12 mouse cellular contexts compared by ENCODE assay signal in the genomic region with DNA sequence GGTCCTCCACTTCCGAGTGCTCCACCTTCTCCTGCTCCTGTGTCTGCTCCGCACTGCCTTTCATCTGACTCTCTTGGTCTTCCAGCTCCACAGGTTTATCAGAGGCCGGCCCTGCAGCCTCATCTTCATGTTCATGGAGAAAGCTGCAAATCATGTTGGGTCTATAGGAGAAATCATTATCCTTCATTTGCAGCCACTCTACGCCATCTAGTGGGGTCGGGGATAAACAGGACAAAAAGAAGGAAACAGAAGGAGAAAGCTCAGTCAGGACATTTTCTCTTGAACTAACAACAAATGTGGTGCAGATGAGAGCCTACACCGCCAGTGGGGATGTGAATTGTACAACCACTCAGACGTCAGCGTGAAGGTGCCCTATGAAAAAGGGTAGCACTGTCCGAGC. TPM values are rescaled to one million over a fixed set of nuclear protein-coding genes. Genes with fewer than 3 reads are reported as not detected.
DNase-seq lines count a peak whose midpoint lies in the region; ATAC-seq and TF ChIP-seq lines count a peak whose summit lies in the region.
"Had no signal": no experiment of that assay in that cellular context is flagged by ENCODE, and none has a peak within 500 bp of the region (broad histone marks: within the 10 kb centered on the region; RNA-seq: fewer than 3 reads in every experiment).

No protein-coding gene starts in this region.

- no peak overlapping the region for H3K9ac ChIP-seq in lung, embryonic 14.5 days
- H3K9ac ChIP-seq in CH12.LX (ENCODE audit: insufficient read depth, low read depth), result no peak overlapping the region
- H3K9ac ChIP-seq: limb, embryonic 13.5 days had no signal

- H3K27me3 ChIP-seq in lung, embryonic 14.5 days (ENCODE audit: insufficient read depth, low read length), result no peaks in the 10 kb centered on the region
- no peaks in the 10 kb centered on the region for H3K27me3 ChIP-seq in CH12.LX (replicated peaks)
- H3K27me3 ChIP-seq: limb, embryonic 13.5 days had no signal

- no peak for TF ChIP-seq EP300 in CH12.LX (IDR thresholded peaks at IDR 0.05; ENCODE audit: low read length)

- dilution Hi-C loops in CH12.LX (cut with MboI; ENCODE audit: extremely low pct_ligation_motif_present, extremely low pct_unique_long_range_greater_than_20kb, low sequenced_read_pairs), result no loop called here

- no peak for ATAC-seq in lung, embryonic 14.5 days (ENCODE audit: insufficient read depth)
- no peak for ATAC-seq in erythroid progenitor cell, adult 5-6 weeks (replicated peaks; ENCODE audit: low FRiP score, poor library complexity, severe bottlenecking)

- TF ChIP-seq CTCF in gastrocnemius, adult 2 months (IDR thresholded peaks at IDR 0.05), result peak; percentile 32; the same call in 1 of the 2 replicates
- TF ChIP-seq CTCF in lung, embryonic 14.5 days (IDR thresholded peaks at IDR 0.05; ENCODE audit: low read depth), result peak; percentile 44
- no peak for TF ChIP-seq CTCF in lung, adult 2 months (IDR thresholded peaks at IDR 0.05; ENCODE audit: insufficient read depth, low read length)
- peak in 1 of 2 experiments; percentile 24; a peak in 2 of 4 replicates for TF ChIP-seq CTCF in CH12.LX (conservative IDR thresholded peaks at IDR 0.05 in 1 of 2, IDR thresholded peaks at IDR 0.05 in 1 of 2; ENCODE audit: low read depth in 2 of 2, low read length in 2 of 2)
- peak; percentile 18; the same call in 1 of the 2 replicates for TF ChIP-seq CTCF in cortical plate, adult 2 months (IDR thresholded peaks at IDR 0.05; ENCODE audit: extremely low read depth, insufficient read depth, low read length)

- intact Hi-C loops in gastrocnemius, adult 2 months (cut with DNase I), result no loop called here

- no peaks in the 10 kb centered on the region; the same call in 1 of the 2 replicates for H3K4me1 ChIP-seq in lung, embryonic 14.5 days (ENCODE audit: insufficient read depth)
- H3K4me1 ChIP-seq in lung, adult 2 months (ENCODE audit: control insufficient read depth, insufficient read depth, low read length), result no peaks in the 10 kb centered on the region
- H3K4me1 ChIP-seq in CH12.LX (ENCODE audit: control insufficient read depth in 1 of 2, insufficient read depth in 2 of 2), result peaks cover 3 to 17% of the 10 kb centered on the region in 2 experiments
- no peaks in the 10 kb centered on the region for H3K4me1 ChIP-seq in cortical plate, adult 2 months (ENCODE audit: control insufficient read depth, insufficient read depth, low read length)

- peak; percentile 15 for TF ChIP-seq RAD21 in CH12.LX (IDR thresholded peaks at IDR 0.05; ENCODE audit: low read depth, low read length)

- no peaks in the 10 kb centered on the region for H3K9me3 ChIP-seq in lung, embryonic 14.5 days (ENCODE audit: low read depth, low read length)
- H3K9me3 ChIP-seq in CH12.LX (replicated peaks; ENCODE audit: low read length), result no peaks in the 10 kb centered on the region
- H3K9me3 ChIP-seq: limb, embryonic 13.5 days had no signal

- no peak overlapping the region for H3K27ac ChIP-seq in gastrocnemius, adult 2 months
- H3K27ac ChIP-seq in lung, embryonic 14.5 days (ENCODE audit: low read depth), result no peak overlapping the region
- no peak overlapping the region for H3K27ac ChIP-seq in CH12.LX (ENCODE audit: insufficient read depth, low read depth)
- H3K27ac ChIP-seq in cortical plate, adult 2 months (ENCODE audit: insufficient read depth, low read length), result no peak overlapping the region
- H3K27ac ChIP-seq: limb, embryonic 13.5 days; macrophage had no signal

- 86% methylated on average over 9 of the region's 9 CpGs for WGBS in lung, embryonic 14.5 days
- 88% methylated on average over 9 of the region's 9 CpGs for WGBS in lung, adult 2 months

- H3K36me3 ChIP-seq in lung, embryonic 14.5 days (ENCODE audit: insufficient read depth), result peaks cover 63% of the 10 kb centered on the region
- H3K36me3 ChIP-seq in CH12.LX (replicated peaks in 1 of 2; ENCODE audit: control insufficient read depth in 1 of 2, insufficient read depth in 1 of 2, low read length in 1 of 2), result peaks cover 51 to 65% of the 10 kb centered on the region in 2 experiments

- in situ Hi-C loops in CH12.LX (cut with MboI; ENCODE audit: low pct_ligation_motif_present, low pct_unique_long_range_greater_than_20kb, low sequenced_read_pairs), result no loop called here

- peaks cover 19% of the 10 kb centered on the region for H3K79me2 ChIP-seq in CH12.LX (replicated peaks; ENCODE audit: control insufficient read depth, extremely low read depth, insufficient read depth, poor library complexity, severe bottlenecking)

- H3K4me2 ChIP-seq in lung, embryonic 14.5 days, result no peak overlapping the region
- H3K4me2 ChIP-seq in CH12.LX (ENCODE audit: insufficient read depth, low read depth, poor library complexity, severe bottlenecking), result no peak overlapping the region
- H3K4me2 ChIP-seq: limb, embryonic 13.5 days had no signal

- TF ChIP-seq POLR2A in lung, adult 2 months (IDR thresholded peaks at IDR 0.05; ENCODE audit: borderline replicate concordance, extremely low read depth, low read depth, low read length), result no peak
- no peak for TF ChIP-seq POLR2A in CH12.LX (IDR thresholded peaks at IDR 0.05; ENCODE audit: low read depth, low read length)
- TF ChIP-seq POLR2A in cortical plate, adult 2 months (IDR thresholded peaks at IDR 0.05; ENCODE audit: extremely low read depth, insufficient read depth, low read length), result no peak

- no peak overlapping the region for H3K4me3 ChIP-seq in gastrocnemius, adult 2 months
- H3K4me3 ChIP-seq in lung, embryonic 14.5 days (ENCODE audit: low read depth, low read length), result no peak overlapping the region
- no peak overlapping the region for H3K4me3 ChIP-seq in lung, adult 2 months (replicated peaks; ENCODE audit: extremely low read depth, low read depth, low read length)
- H3K4me3 ChIP-seq in CH12.LX (replicated peaks in 1 of 3; ENCODE audit: low read depth in 2 of 3, low read length in 2 of 3, poor library complexity in 1 of 3), result no peak overlapping the region
- no peak overlapping the region for H3K4me3 ChIP-seq in cortical plate, adult 2 months (ENCODE audit: insufficient read depth, low read length)
- H3K4me3 ChIP-seq: limb, embryonic 13.5 days had no signal

- DNase-seq in gastrocnemius, adult 2 months, result no peak
- no peak for DNase-seq in gastrocnemius, adult 18-20 months (ENCODE audit: low spot score)
- DNase-seq in lung, embryonic 14.5 days, result peak; percentile 25
- DNase-seq in lung, adult 2 months, result no peak
- no peak for DNase-seq in CH12.LX (ENCODE audit: extremely low read depth)
- no peak for DNase-seq in urinary bladder, postnatal 14 days (ENCODE audit: low spot score)
- DNase-seq: cerebellum, adult 9-10 months; kidney, adult 2 months had no signal

TF ChIP-seq in CH12.LX, 34 proteins besides CTCF, POLR2A, EP300 and RAD21 (continues in another document):
- no peak for TF ChIP-seq IRF4 (IDR thresholded peaks at IDR 0.05; ENCODE audit: low read depth, low read length)
- no peak for TF ChIP-seq NELFE (IDR thresholded peaks at IDR 0.05; ENCODE audit: low read depth, low read length)
- TF ChIP-seq KAT2A (IDR thresholded peaks at IDR 0.05; ENCODE audit: insufficient replicate concordance, low read length), result no peak
- no peak for TF ChIP-seq JUN (IDR thresholded peaks at IDR 0.05; ENCODE audit: insufficient read depth, low read depth, low read length)
- no peak for TF ChIP-seq ZC3H11A (IDR thresholded peaks at IDR 0.05; ENCODE audit: low read depth, low read length)
- no peak for TF ChIP-seq ZKSCAN1 (IDR thresholded peaks at IDR 0.05; ENCODE audit: borderline replicate concordance, low read depth, low read length)
- TF ChIP-seq BHLHE40 (IDR thresholded peaks at IDR 0.05; ENCODE audit: low read depth, low read length), result no peak
- no peak for TF ChIP-seq POLR2AphosphoS2 (IDR thresholded peaks at IDR 0.05; ENCODE audit: low read depth, low read length)
- TF ChIP-seq MYC (IDR thresholded peaks at IDR 0.05; ENCODE audit: low read depth, low read length), result no peak
- no peak for TF ChIP-seq ETS1 (conservative IDR thresholded peaks at IDR 0.05; ENCODE audit: low read depth, low read length)
- TF ChIP-seq ZNF384 (IDR thresholded peaks at IDR 0.05; ENCODE audit: low read depth, low read length), result no peak

RNA-seq across cellular contexts. Expression of a gene that starts 2.8 kb away (rescaled TPM):
- 10 to 100 TPM; 13.5 to 17.3 TPM for total RNA-seq in gastrocnemius, adult 2 months (2021)
- total RNA-seq in gastrocnemius, adult 18-20 months (2021), result 10 to 100 TPM; 15.6 to 16.1 TPM
- polyA plus RNA-seq in lung, embryonic 14.5 days (2014; fragmentation: Nextera tagmentation; extraction: Ambion mirVana), result 70.4 and 72.7 TPM in 2 replicates
- 1.5 and 2.2 TPM in 2 replicates for polyA plus RNA-seq in lung, adult 2 months (2012; rRNA removed)
- total RNA-seq in CH12.LX (2012; rRNA removed) (78.2 and 92.5 TPM in 2 replicates), CH12.LX (2014; rRNA removed) (174 and 197 TPM in 2 replicates)
- 101 and 147 TPM in 2 replicates for polyA plus RNA-seq in CH12.LX (2012; ENCODE audit: insufficient read length, low read depth)
- polyA plus RNA-seq in cortical plate, adult 2 months (2012; rRNA removed), result 16.0 and 21.2 TPM in 2 replicates
- total RNA-seq in erythroid progenitor cell, adult 5-6 weeks (2015; ENCODE audit: low replicate concordance), result 13.0 and 15.5 TPM in 2 replicates
- total RNA-seq in erythroid progenitor cell, adult 5-6 weeks (2017; ENCODE audit: low replicate concordance), result 18.4 and 19.4 TPM in 2 replicates

RNA-seq across cellular contexts. Expression of a gene that starts 8.3 kb away (rescaled TPM):
- total RNA-seq in gastrocnemius, adult 2 months (2021), result 10 to 100 TPM; 27.0 to 27.7 TPM
- 10 to 100 TPM; 27.1 to 34.8 TPM for total RNA-seq in gastrocnemius, adult 18-20 months (2021)
- polyA plus RNA-seq in lung, embryonic 14.5 days (2014; fragmentation: Nextera tagmentation; extraction: Ambion mirVana), result 108 and 112 TPM in 2 replicates
- polyA plus RNA-seq in lung, adult 2 months (2012; rRNA removed), result 3.5 and 6.3 TPM in 2 replicates
- total RNA-seq in CH12.LX (2012; rRNA removed), result 32.5 and 49.3 TPM in 2 replicates
- total RNA-seq in CH12.LX (2014; rRNA removed), result 30.8 and 32.7 TPM in 2 replicates
- 107 and 135 TPM in 2 replicates for polyA plus RNA-seq in CH12.LX (2012; ENCODE audit: insufficient read length, low read depth)
- polyA plus RNA-seq in cortical plate, adult 2 months (2012; rRNA removed), result 31.6 and 34.3 TPM in 2 replicates
- total RNA-seq in erythroid progenitor cell, adult 5-6 weeks (2015; ENCODE audit: low replicate concordance), result 14.3 and 19.8 TPM in 2 replicates
- 7.4 and 38.7 TPM in 2 replicates for total RNA-seq in erythroid progenitor cell, adult 5-6 weeks (2017; ENCODE audit: low replicate concordance)

RNA-seq across cellular contexts. Expression of a gene that starts 52.4 kb away (rescaled TPM):
- 100 to 1,000 TPM in 1 of 2 experiments, 10 to 100 TPM in 1; 94.9 to 998 TPM for total RNA-seq in gastrocnemius, adult 2 months (2021)
- 100 to 1,000 TPM; 133 to 436 TPM for total RNA-seq in gastrocnemius, adult 18-20 months (2021)
- polyA plus RNA-seq in lung, embryonic 14.5 days (2014; fragmentation: Nextera tagmentation; extraction: Ambion mirVana), result 78.7 and 82.0 TPM in 2 replicates
- 6.2 and 14.9 TPM in 2 replicates for polyA plus RNA-seq in lung, adult 2 months (2012; rRNA removed)
- total RNA-seq in CH12.LX (2012; rRNA removed), result 88.3 and 133 TPM in 2 replicates
- 266 and 267 TPM in 2 replicates for total RNA-seq in CH12.LX (2014; rRNA removed)
- 128 and 165 TPM in 2 replicates for polyA plus RNA-seq in CH12.LX (2012; ENCODE audit: insufficient read length, low read depth)
- 103 and 105 TPM in 2 replicates for polyA plus RNA-seq in cortical plate, adult 2 months (2012; rRNA removed)
- total RNA-seq in erythroid progenitor cell, adult 5-6 weeks (2015; ENCODE audit: low replicate concordance), result 80.7 and 121 TPM in 2 replicates
- 79.4 and 101 TPM in 2 replicates for total RNA-seq in erythroid progenitor cell, adult 5-6 weeks (2017; ENCODE audit: low replicate concordance)
